Mouse (Mus musculus) midbrain, embryonic 14.5 days (tissue): ENCODE measurements around the gene Mmachc. TPM values are rescaled to one million over a fixed set of nuclear protein-coding genes. Genes with fewer than 3 reads are reported as not detected.

Experiments
- ATAC-seq: fragments of 200-750 bp; cut with Nextera tagmentation; 2 replicates; pipeline ENCODE4 v1.8.0; 2017; ENCODE audit warnings: moderate number of reproducible peaks, moderate library complexity; ENCODE audit not compliant: low FRiP score, low TSS enrichment
- DNase-seq: peaks from one replicate; pipeline ENCODE4 v3.0.0-alpha.2; 2015
- H3K27ac ChIP-seq: fragments of 300-500 bp; sonication (generic); replicated peaks from 2 replicates; pipeline ENCODE4 v1.5.1; 2014; ENCODE audit warnings: mild to moderate bottlenecking, low read depth, low read length, moderate library complexity
- H3K27me3 ChIP-seq: fragments of 300-500 bp; sonication (generic); 2 replicates; pipeline ENCODE4 v1.6.1; 2014; ENCODE audit warnings: low read length, control low read depth, mixed read lengths; ENCODE audit not compliant: control insufficient read depth, insufficient read depth
- H3K36me3 ChIP-seq: fragments of 300-500 bp; sonication (generic); 2 replicates; pipeline ENCODE4 v1.6.1; 2014; ENCODE audit warnings: low read length, control low read depth; ENCODE audit not compliant: control insufficient read depth, insufficient read depth
- H3K4me1 ChIP-seq: fragments of 300-500 bp; sonication (generic); 2 replicates; pipeline ENCODE4 v1.6.1; 2014; ENCODE audit warnings: mild to moderate bottlenecking, antibody characterized with exemption, low read length, control low read depth; ENCODE audit not compliant: control insufficient read depth, insufficient read depth
- H3K4me2 ChIP-seq: fragments of 300-500 bp; sonication (generic); 2 replicates; pipeline ENCODE4 v1.6.1; 2014; ENCODE audit warnings: mild to moderate bottlenecking, low read length, moderate library complexity
- H3K4me3 ChIP-seq: fragments of 300-500 bp; sonication (generic); replicated peaks from 2 replicates; pipeline ENCODE4 v1.5.1; 2014; ENCODE audit warnings: low read depth, low read length
- H3K9ac ChIP-seq: fragments of 300-500 bp; sonication (generic); replicated peaks from 2 replicates; pipeline ENCODE4 v1.6.1; 2014; ENCODE audit warnings: mild to moderate bottlenecking, low read length, moderate library complexity
- H3K9me3 ChIP-seq: fragments of 300-500 bp; sonication (generic); 2 replicates; pipeline ENCODE4 v1.6.1; 2016; ENCODE audit warnings: low read length, control low read depth, mixed read lengths; ENCODE audit not compliant: control insufficient read depth
- WGBS: fragments of 180-500 bp; shearing (Covaris S2); extraction: QIAGEN DNeasy Blood & Tissue Kit; methylation state at CpG from one replicate; pipeline ENCODE4 v1.1.7; 2014; 5-methylcytosine and 5-hydroxymethylcytosine counted together
- polyA plus RNA-seq: library from polyadenylated mRNA; unstranded; fragments of >200 nt; fragmentation: Nextera tagmentation; extraction: Ambion mirVana; gene quantifications from 2 replicates; pipeline ENCODE4 v1.2.1, GENCODE M21; 2014

The Mmachc gene
- polyA plus RNA-seq, 1 experiment from 2014 or later, result 16.3 TPM

- peaks cover 6% of the 10 kb centered on the region for H3K4me1 ChIP-seq
- peaks cover 19% of the 10 kb centered on the region for H3K36me3 ChIP-seq
- 40% methylated on average over 6 of the region's 6 CpGs for WGBS
- H3K4me2 ChIP-seq, result no peak overlapping the region
- no peaks in the 10 kb centered on the region for H3K27me3 ChIP-seq
- no peak overlapping the region for H3K4me3 ChIP-seq
- H3K27ac ChIP-seq, result no peak overlapping the region
- no peaks in the 10 kb centered on the region for H3K9me3 ChIP-seq
- no peak overlapping the region for H3K9ac ChIP-seq
- no peak for ATAC-seq
- DNase-seq, result peak; percentile 75
Measured at GRCm38 (mm10) chr4:116703804-116704203, 4.4 kb downstream of the Mmachc start.

DNA sequence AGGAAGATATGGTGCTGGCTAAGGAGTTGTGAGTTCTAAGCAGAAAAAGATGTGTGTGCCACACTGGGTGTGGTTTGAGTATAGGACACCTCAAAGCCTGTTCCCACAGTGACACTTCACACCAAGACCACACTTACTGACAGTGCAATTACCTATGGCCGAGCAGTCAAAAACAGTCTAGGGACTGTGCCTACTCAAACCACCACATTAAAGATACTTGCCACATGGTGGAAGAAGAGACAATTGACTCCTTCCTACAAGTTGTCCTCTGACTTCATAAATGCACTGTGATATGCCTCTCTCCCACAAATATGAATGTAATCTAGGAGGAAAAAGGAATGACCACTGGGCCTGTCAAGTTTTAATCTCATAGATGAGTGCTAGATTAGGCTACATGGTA is 7.2 kb downstream of the Mmachc start:
- no peak overlapping the region for H3K4me2 ChIP-seq
- no peaks in the 10 kb centered on the region for H3K4me1 ChIP-seq
- peaks cover 28% of the 10 kb centered on the region for H3K36me3 ChIP-seq
- H3K9me3 ChIP-seq, result no peaks in the 10 kb centered on the region
- H3K27ac ChIP-seq, result no peak overlapping the region
- WGBS, result 87% methylated on average over 1 of the region's 1 CpGs
- ATAC-seq, result no peak
- H3K27me3 ChIP-seq, result no peaks in the 10 kb centered on the region
- H3K4me3 ChIP-seq, result no peak overlapping the region
- DNase-seq, result no peak
- H3K9ac ChIP-seq, result no peak overlapping the region

DNA sequence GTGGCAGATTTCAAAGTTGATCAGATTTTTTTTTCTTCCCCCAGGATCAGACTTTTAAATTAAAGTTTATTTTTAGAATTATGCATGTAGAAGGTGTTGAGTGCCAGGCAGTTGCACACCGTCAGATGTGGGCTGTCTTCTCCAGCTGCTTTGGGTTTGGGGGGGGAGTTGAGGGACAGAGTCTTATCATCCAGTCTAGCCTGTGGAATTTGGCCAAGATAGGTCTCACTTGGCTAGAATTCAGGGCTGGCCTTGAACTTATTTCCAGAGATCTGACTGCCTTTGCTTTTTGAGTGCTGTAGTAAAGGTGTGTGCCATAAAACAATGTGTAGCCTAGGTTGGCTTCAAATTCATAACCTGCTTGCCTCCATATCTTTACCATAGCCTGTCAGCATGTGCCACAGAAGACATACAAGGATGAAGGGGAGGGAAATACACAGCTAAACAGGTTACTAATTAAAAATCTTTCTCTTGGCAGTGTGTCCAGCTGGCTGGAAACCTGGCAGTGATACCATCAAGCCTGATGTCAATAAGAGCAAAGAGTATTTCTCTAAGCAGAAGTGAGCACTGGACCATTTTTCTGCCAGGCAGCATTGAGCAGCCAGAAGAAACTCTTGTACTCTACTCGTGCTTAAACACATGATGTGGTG is 9.4 kb downstream of the Mmachc start:
- Histone ChIP-seq H3K4me1 (no peaks in the 10 kb centered on the region), H3K27me3 (no peaks in the 10 kb centered on the region), H3K9me3 (no peaks in the 10 kb centered on the region), H3K4me3 (no peak overlapping the region), H3K9ac (no peak overlapping the region), H3K27ac (no peak overlapping the region), H3K4me2 (no peak overlapping the region), H3K36me3 (peaks cover 42% of the 10 kb centered on the region)
- ATAC-seq (no peak), DNase-seq (no peak)
- WGBS, result 86% methylated on average over 2 of the region's 2 CpGs

DNA sequence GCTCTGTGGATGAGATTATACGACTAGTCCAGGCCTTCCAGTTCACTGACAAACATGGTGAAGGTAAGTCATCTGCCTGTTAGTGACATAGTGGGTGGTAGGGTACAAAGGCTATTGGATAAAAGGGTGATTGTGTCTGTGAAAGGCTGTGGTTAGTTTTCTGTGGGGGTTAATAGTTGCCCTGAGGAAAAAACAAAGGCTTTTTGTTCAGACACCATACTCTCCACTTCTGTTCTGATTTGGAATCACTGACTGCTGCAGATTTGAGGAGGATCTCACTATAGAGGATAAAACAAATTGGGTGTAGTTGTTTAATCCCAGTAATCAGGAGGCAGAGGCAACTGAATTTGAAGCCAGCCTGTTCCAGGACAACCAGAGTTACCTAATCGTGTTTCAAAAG is 14.4 kb downstream of the Mmachc start:
- no peak for DNase-seq
- H3K27me3 ChIP-seq, result no peaks in the 10 kb centered on the region
- WGBS, result 92% methylated on average over 2 of the region's 2 CpGs
- H3K27ac ChIP-seq, result no peak overlapping the region
- no peak for ATAC-seq
- no peak overlapping the region for H3K4me2 ChIP-seq
- no peaks in the 10 kb centered on the region for H3K4me1 ChIP-seq
- H3K36me3 ChIP-seq, result peaks cover 43% of the 10 kb centered on the region
- H3K9ac ChIP-seq, result no peak overlapping the region
- H3K4me3 ChIP-seq, result no peak overlapping the region
- H3K9me3 ChIP-seq, result no peaks in the 10 kb centered on the region

DNA sequence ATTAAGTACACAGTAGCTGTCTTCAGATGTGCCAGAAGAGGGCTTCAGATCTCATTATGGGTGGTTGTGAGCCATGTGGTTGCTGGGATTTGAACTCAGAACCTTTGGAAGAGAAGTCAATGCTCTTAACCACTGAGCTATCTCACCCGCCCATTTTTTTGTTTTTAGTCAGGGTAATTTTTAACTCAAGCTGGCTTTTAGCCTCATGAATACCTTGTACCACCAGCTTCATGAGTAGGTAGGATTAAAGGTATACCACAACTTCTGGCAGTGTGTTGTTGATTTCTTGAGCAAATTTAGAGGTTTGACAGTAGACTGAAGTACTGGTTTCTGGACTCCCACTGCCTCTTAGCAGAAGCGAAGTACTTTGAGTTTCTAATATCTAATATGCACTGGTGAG is 16.1 kb downstream of the Mmachc start:
- 88% methylated on average over 2 of the region's 2 CpGs for WGBS
- Histone ChIP-seq H3K4me2 (no peak overlapping the region), H3K27me3 (no peaks in the 10 kb centered on the region), H3K27ac (no peak overlapping the region), H3K36me3 (peaks cover 37% of the 10 kb centered on the region), H3K4me3 (no peak overlapping the region), H3K4me1 (peaks cover 2% of the 10 kb centered on the region; the same call in 1 of the 2 replicates), H3K9ac (no peak overlapping the region), H3K9me3 (no peaks in the 10 kb centered on the region)
- ATAC-seq, result no peak
- DNase-seq, result no peak

- ATAC-seq, result no peak
- no peaks in the 10 kb centered on the region for H3K9me3 ChIP-seq
- no peak overlapping the region for H3K27ac ChIP-seq
- no peak overlapping the region for H3K9ac ChIP-seq
- H3K36me3 ChIP-seq, result peaks cover 20% of the 10 kb centered on the region
- no peak overlapping the region for H3K4me2 ChIP-seq
- H3K27me3 ChIP-seq, result no peaks in the 10 kb centered on the region
- 95% methylated on average over 4 of the region's 4 CpGs for WGBS
- no peak overlapping the region for H3K4me3 ChIP-seq
- peaks cover 18% of the 10 kb centered on the region for H3K4me1 ChIP-seq
- no peak for DNase-seq
Measured at GRCm38 (mm10) chr4:116689309-116689876, 18.8 kb downstream of the Mmachc start.

GRCm38 (mm10) chr4:116687041-116687440 is 21.2 kb downstream of the Mmachc start:
- Histone ChIP-seq H3K4me1 (peaks cover 18% of the 10 kb centered on the region), H3K36me3 (peaks cover 6% of the 10 kb centered on the region; the same call in 1 of the 2 replicates), H3K9ac (no peak overlapping the region), H3K27me3 (no peaks in the 10 kb centered on the region), H3K27ac (no peak overlapping the region), H3K9me3 (no peaks in the 10 kb centered on the region), H3K4me3 (peak overlapping the region; percentile 60; the same call in 1 of the 2 replicates), H3K4me2 (peak overlapping the region; percentile 73)
- DNase-seq (no peak), ATAC-seq (no peak)
- 10% methylated on average over 1 of the region's 1 CpGs for WGBS

- under 1% methylated on average over 56 of the region's 56 CpGs for WGBS
Measured at GRCm38 (mm10) chr4:116685402-116686061, 22.7 kb downstream of the Mmachc start, which contains the start of gene Prdx1. Prdx1 (plus strand) TSS chr4:116685544.

More at GRCm38 (mm10) chr4:116685402-116686061, 22.7 kb downstream of the Mmachc start, which contains the start of gene Prdx1:
- Histone ChIP-seq H3K9ac (peak within 1 kb of the TSS; percentile 56), H3K4me1 (peaks cover 18% of the 10 kb centered on the region), H3K9me3 (no peaks in the 10 kb centered on the region), H3K27ac (peak within 1 kb of the TSS; percentile 74), H3K36me3 (no peaks in the 10 kb centered on the region), H3K27me3 (no peaks in the 10 kb centered on the region), H3K4me2 (peak within 1 kb of the TSS; percentile 73), H3K4me3 (peak within 1 kb of the TSS; percentile 60)
- ATAC-seq (peak; percentile 96), DNase-seq (peak; percentile 92)
